Mouse (Mus musculus) small intestine, adult 2 months (tissue): ENCODE results near the gene Rrp15. TPM values are rescaled to one million over a fixed set of nuclear protein-coding genes. Genes with fewer than 3 reads are reported as not detected.

Experiments
- H3K27ac ChIP-seq: fragments of 200-500 bp; 2 replicates; pipeline ENCODE4 v1.5.1; 2012; ENCODE audit warnings: low read depth, low read length, control low read depth, inconsistent platforms; ENCODE audit not compliant: insufficient read depth
- H3K27me3 ChIP-seq: fragments of 200-500 bp; 2 replicates; pipeline ENCODE4 v1.6.1; 2012; ENCODE audit warnings: mild to moderate bottlenecking, moderate library complexity, low read length, inconsistent platforms; ENCODE audit not compliant: control insufficient read depth, insufficient read depth
- H3K36me3 ChIP-seq: fragments of 200-500 bp; 2 replicates; pipeline ENCODE4 v1.6.1; 2012; ENCODE audit warnings: mild to moderate bottlenecking, low read length, control low read depth, inconsistent platforms; ENCODE audit not compliant: control insufficient read depth, insufficient read depth
- H3K4me1 ChIP-seq: fragments of 200-500 bp; 2 replicates; pipeline ENCODE4 v1.6.1; 2012; ENCODE audit warnings: low read length, inconsistent platforms, mixed read lengths; ENCODE audit not compliant: control insufficient read depth, insufficient read depth, insufficient read length
- H3K4me3 ChIP-seq: fragments of 200-500 bp; 2 replicates; pipeline ENCODE4 v1.5.1; 2012; ENCODE audit warnings: low read depth, mild to moderate bottlenecking, control low read depth, inconsistent platforms, low read length, moderate library complexity
- CTCF ChIP-seq: fragments of 200-500 bp; IDR thresholded peaks from 2 replicates; pipeline ENCODE4 v1.5.1; 2012; ENCODE audit warnings: low read depth, mild to moderate bottlenecking, control low read depth, inconsistent platforms, low read length, moderate library complexity, mixed read lengths; ENCODE audit not compliant: insufficient replicate concordance, insufficient read length; ENCODE audit errors: extremely low read depth
- POLR2A ChIP-seq: fragments of 200-500 bp; IDR thresholded peaks from 2 replicates; pipeline ENCODE4 v1.6.1; 2012; ENCODE audit warnings: low read depth, mild to moderate bottlenecking, control low read depth, inconsistent platforms, low read length, moderate library complexity
- WGBS: fragments of 180-500 bp; shearing (Covaris S2); methylation state at CpG from one replicate; pipeline ENCODE4 v1.1.7; 2018; 5-methylcytosine and 5-hydroxymethylcytosine counted together
- polyA plus RNA-seq: library from polyadenylated mRNA; depleted of rRNA; stranded (reverse); fragments of >200 nt; gene quantifications from 2 replicates; pipeline ENCODE4 v1.2.3, GENCODE M21; 2012

The Rrp15 gene
- polyA plus RNA-seq, 1 experiment, result 1.3 TPM

DNA sequence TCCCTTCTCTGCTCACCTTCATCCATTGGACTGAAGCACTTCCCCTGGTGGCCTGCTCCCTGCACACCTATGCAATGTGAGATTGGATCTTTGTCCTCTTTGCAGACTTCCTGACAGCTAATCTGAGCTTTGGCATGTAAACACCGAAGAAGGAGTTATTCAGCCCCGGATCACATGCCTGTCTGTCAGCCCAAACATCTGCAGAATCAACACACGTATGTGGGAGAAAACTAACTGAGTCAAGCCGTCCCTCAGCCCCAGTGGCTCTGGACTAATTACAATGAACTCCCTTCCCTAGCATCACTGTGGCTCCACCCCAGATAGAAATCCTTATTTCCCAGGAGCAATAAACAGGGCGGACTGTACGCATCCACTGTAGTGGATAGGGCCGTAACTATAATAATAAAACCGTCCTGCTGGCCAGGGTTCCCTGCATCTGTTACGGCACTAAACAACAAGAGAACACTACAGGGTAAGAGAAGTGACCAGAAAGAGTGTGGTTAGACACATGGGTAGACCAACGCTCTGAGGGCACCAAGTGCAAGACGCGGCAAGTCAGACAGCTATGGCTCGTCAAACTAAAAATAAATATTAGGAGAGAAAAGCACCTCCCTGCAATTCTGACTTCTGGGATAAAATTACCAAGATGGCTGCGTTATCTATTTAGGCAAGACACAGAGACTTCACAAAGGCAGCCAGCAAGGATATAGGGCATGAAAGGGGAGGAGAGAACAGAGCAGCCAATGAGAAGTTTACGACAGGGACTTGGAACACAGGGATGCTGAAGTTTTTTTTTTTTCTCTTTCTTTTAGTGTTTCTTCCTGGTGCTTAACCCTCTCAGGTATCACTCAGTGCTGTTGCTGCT lies 46.5 kb downstream of the Rrp15 start:
- TF ChIP-seq CTCF (no peak), POLR2A (no peak)
- H3K27ac ChIP-seq, result no peak overlapping the region; the same call in 1 of the 2 replicates
- peaks cover 26% of the 10 kb centered on the region for H3K27me3 ChIP-seq
- H3K36me3 ChIP-seq, result no peaks in the 10 kb centered on the region
- H3K4me1 ChIP-seq, result peaks cover 9% of the 10 kb centered on the region
- H3K4me3 ChIP-seq, result no peak overlapping the region
- WGBS, result 8% methylated on average over 15 of the region's 15 CpGs

- no peak overlapping the region for H3K4me3 ChIP-seq
- WGBS, result 22% methylated on average over 8 of the region's 8 CpGs
- H3K27me3 ChIP-seq, result peaks cover 26% of the 10 kb centered on the region
- no peaks in the 10 kb centered on the region for H3K36me3 ChIP-seq
- no peak for TF ChIP-seq CTCF
- no peak for TF ChIP-seq POLR2A
- no peak overlapping the region for H3K27ac ChIP-seq
- peaks cover 9% of the 10 kb centered on the region for H3K4me1 ChIP-seq
Observed at GRCm38 (mm10) chr1:186701206-186701905, 47.8 kb downstream of the Rrp15 start.

GRCm38 (mm10) chr1:186700496-186700895 lies 48.7 kb downstream of the Rrp15 start:
- WGBS, result 77% methylated on average over 3 of the region's 3 CpGs
- H3K27ac ChIP-seq, result no peak overlapping the region

GRCm38 (mm10) chr1:186698583-186699338 lies 50.4 kb downstream of the Rrp15 start:
- Histone ChIP-seq H3K36me3 (no peaks in the 10 kb centered on the region), H3K27me3 (peaks cover 4% of the 10 kb centered on the region), H3K27ac (no peak overlapping the region), H3K4me1 (peaks cover 6% of the 10 kb centered on the region; the same call in 1 of the 2 replicates), H3K4me3 (no peak overlapping the region)
- TF ChIP-seq POLR2A, result no peak
- peak; percentile 31; the same call in 1 of the 2 replicates for TF ChIP-seq CTCF
- 67% methylated on average over 15 of the region's 15 CpGs for WGBS

More at GRCm38 (mm10) chr1:186700496-186700895, 48.7 kb downstream of the Rrp15 start:
- Histone ChIP-seq H3K4me1 (peaks cover 8% of the 10 kb centered on the region), H3K36me3 (no peaks in the 10 kb centered on the region), H3K4me3 (no peak overlapping the region), H3K27me3 (peaks cover 20% of the 10 kb centered on the region)
- TF ChIP-seq POLR2A (no peak), CTCF (no peak)

DNA sequence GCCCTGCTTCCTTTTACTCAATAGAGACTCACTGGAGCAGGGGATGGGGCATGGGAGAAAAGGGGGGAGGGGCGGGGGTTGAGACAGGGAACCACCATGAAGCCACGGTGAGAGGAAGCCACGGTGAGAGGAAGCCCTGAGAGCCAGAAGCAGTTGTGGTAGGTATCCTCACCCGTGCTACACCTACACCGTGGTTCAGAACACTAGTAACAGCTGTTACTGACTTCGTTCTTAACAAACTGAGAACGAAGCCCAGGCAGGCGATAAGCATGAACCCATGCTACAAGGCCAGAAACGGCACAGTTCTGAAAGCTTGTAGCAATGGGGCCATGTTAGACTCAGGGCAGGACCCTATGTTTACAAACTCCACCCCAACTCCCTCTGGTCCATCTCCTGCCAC lies 52.9 kb downstream of the Rrp15 start:
- H3K36me3 ChIP-seq, result no peaks in the 10 kb centered on the region
- H3K4me3 ChIP-seq, result no peak overlapping the region
- WGBS, result 88% methylated on average over 9 of the region's 9 CpGs
- TF ChIP-seq POLR2A, result no peak
- TF ChIP-seq CTCF, result no peak
- no peak overlapping the region for H3K27ac ChIP-seq
- no peaks in the 10 kb centered on the region for H3K27me3 ChIP-seq
- no peaks in the 10 kb centered on the region for H3K4me1 ChIP-seq

DNA sequence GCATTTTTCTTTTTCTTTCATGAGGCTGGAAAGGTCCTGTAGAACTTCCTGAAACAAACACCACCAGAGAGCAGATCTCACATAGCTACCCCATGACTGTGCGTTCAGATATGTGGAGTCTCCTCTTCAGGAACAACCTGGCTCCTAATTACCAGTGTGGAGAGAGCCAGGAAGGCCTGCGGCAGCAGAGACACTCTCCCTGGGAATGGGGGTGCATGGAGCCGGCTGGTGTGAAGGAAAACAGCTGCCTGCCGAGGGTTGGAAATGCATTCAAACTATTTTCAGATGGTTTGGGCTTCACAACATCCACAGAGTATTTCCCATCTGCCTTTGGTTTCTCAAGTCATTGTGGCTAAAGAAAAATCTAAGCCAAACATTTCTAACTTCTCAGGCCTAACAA lies 53.8 kb downstream of the Rrp15 start:
- Histone ChIP-seq H3K36me3 (no peaks in the 10 kb centered on the region), H3K27me3 (no peaks in the 10 kb centered on the region), H3K4me1 (no peaks in the 10 kb centered on the region), H3K4me3 (no peak overlapping the region), H3K27ac (no peak overlapping the region)
- TF ChIP-seq POLR2A, result no peak
- TF ChIP-seq CTCF, result no peak
- 70% methylated on average over 4 of the region's 4 CpGs for WGBS

- H3K27me3 ChIP-seq, result no peaks in the 10 kb centered on the region
- H3K36me3 ChIP-seq, result no peaks in the 10 kb centered on the region
- WGBS, result 81% methylated on average over 4 of the region's 4 CpGs
- H3K4me3 ChIP-seq, result no peak overlapping the region
- no peak overlapping the region for H3K27ac ChIP-seq
- H3K4me1 ChIP-seq, result no peaks in the 10 kb centered on the region
- no peak for TF ChIP-seq CTCF
- no peak for TF ChIP-seq POLR2A
Observed at GRCm38 (mm10) chr1:186692370-186692769, 56.8 kb downstream of the Rrp15 start.
